Mouse (Mus musculus) liver, embryonic 11.5 days (tissue): ENCODE data around the gene Hist1h2ae. TPM values are rescaled to one million over a fixed set of nuclear protein-coding genes. Genes with fewer than 3 reads are reported as not detected.

Source experiments
- ATAC-seq: fragments of 200-750 bp; cut with Nextera tagmentation; replicated peaks from 2 replicates; pipeline ENCODE4 v1.8.0; 2017; ENCODE audit warnings: moderate number of reproducible peaks, mild to moderate bottlenecking, moderate TSS enrichment, moderate library complexity; ENCODE audit not compliant: low FRiP score
- DNase-seq: peaks from one replicate; pipeline ENCODE4 v3.0.0-alpha.2; 2017; ENCODE audit warnings: low spot score
- H3K27ac ChIP-seq: fragments of 300-500 bp; sonication (generic); 2 replicates; pipeline ENCODE4 v1.5.1; 2014; ENCODE audit warnings: mild to moderate bottlenecking, low read depth, low read length, control low read depth
- H3K27me3 ChIP-seq: fragments of 300-500 bp; sonication (generic); replicated peaks from 2 replicates; pipeline ENCODE4 v1.6.1; 2014; ENCODE audit warnings: low read length, mixed read lengths; ENCODE audit not compliant: control insufficient read depth, insufficient read depth
- H3K36me3 ChIP-seq: fragments of 300-500 bp; sonication (generic); 2 replicates; pipeline ENCODE4 v1.6.1; 2014; ENCODE audit warnings: mild to moderate bottlenecking, low read length, moderate library complexity, mixed read lengths; ENCODE audit not compliant: control insufficient read depth, insufficient read depth
- H3K4me1 ChIP-seq: fragments of 300-500 bp; sonication (generic); replicated peaks from 2 replicates; pipeline ENCODE4 v1.6.1; 2014; ENCODE audit warnings: low read length, mixed read lengths; ENCODE audit not compliant: control insufficient read depth, insufficient read depth
- H3K4me2 ChIP-seq: fragments of 300-500 bp; sonication (generic); 2 replicates; pipeline ENCODE4 v1.6.1; 2014; ENCODE audit warnings: mild to moderate bottlenecking, control low read depth, moderate library complexity
- H3K4me3 ChIP-seq: fragments of 300-500 bp; sonication (generic); 2 replicates; pipeline ENCODE4 v1.5.1; 2014; ENCODE audit warnings: low read depth, low read length, control low read depth
- H3K9ac ChIP-seq: fragments of 300-500 bp; sonication (generic); 2 replicates; pipeline ENCODE4 v1.6.1; 2014; ENCODE audit warnings: low read depth, low read length, control low read depth
- H3K9me3 ChIP-seq: fragments of 300-500 bp; sonication (generic); 2 replicates; pipeline ENCODE4 v1.6.1; 2016; ENCODE audit warnings: low read length, inconsistent platforms, mixed read lengths; ENCODE audit not compliant: control insufficient read depth
- WGBS: fragments of 180-500 bp; shearing (Covaris S2); extraction: QIAGEN DNeasy Blood & Tissue Kit; methylation state at CpG from one replicate; pipeline ENCODE4 v1.1.7; 2014; 5-methylcytosine and 5-hydroxymethylcytosine counted together
- microRNA-seq: library from miRNA; unstranded; fragments of <30 nt; microRNA quantifications from one replicate; pipeline ENCODE4, GENCODE M21; 2017; ENCODE audit warnings: borderline number of aligned reads
- polyA plus RNA-seq: library from polyadenylated mRNA; unstranded; fragments of >200 nt; fragmentation: Nextera tagmentation; extraction: Ambion mirVana; gene quantifications from 2 replicates; pipeline ENCODE4 v1.2.1, GENCODE M21; 2014

Gene Hist1h2ae
- polyA plus RNA-seq, 1 experiment from 2014 or later: 62.9 TPM

DNA sequence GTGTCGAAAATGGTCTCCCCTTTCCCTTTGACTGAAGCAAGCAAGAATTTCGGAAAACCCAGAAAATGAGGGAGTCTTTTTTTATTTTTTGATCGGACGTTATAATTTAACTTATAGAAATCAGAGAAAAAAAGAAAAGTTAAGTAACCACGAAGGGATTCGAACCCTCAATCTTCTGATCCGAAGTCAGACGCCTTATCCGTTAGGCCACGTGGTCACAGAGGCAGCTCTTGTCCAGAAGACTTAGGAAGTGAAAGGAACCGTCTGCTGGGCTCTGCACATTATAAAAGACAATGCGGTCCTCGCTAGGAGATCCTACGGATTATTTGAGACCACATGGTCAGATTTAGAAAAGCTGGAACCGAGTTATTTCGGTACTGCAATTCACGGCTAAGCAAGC lies 44.7 kb downstream of the Hist1h2ae start:
- Histone ChIP-seq H3K4me3 (peak overlapping the region; percentile 50), H3K9ac (peak overlapping the region; percentile 58), H3K4me2 (peak overlapping the region; percentile 71), H3K27ac (peak overlapping the region; percentile 11; the same call in 1 of the 2 replicates), H3K4me1 (peaks cover 15% of the 10 kb centered on the region), H3K27me3 (no peaks in the 10 kb centered on the region), H3K9me3 (no peaks in the 10 kb centered on the region), H3K36me3 (no peaks in the 10 kb centered on the region)
- under 1% methylated on average over 17 of the region's 17 CpGs for WGBS
- 0 out of 2 replicates have a peak, but pooled peaks have one; percentile 24 for ATAC-seq
- DNase-seq: peak; percentile 90

DNA sequence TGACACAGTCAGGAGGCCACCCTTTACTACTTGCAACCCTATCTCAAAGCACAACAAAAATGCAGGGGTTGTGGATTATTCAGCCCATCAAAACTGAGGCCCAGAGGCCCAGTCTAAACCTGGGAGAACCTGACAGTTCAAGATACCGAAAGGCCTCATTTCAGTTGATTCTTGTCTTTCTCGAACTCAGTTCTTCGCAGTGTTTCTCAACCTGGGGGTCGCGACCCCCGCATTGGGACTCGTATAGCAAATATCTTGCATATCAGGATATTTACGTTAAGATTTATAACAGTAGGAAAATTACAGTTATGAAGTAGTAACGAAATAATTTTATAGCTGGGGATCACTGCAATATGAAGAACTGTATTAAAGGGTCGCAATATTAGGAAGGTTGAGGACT lies 45.1 kb downstream of the Hist1h2ae start:
- WGBS: 2% methylated on average over 10 of the region's 10 CpGs

DNA sequence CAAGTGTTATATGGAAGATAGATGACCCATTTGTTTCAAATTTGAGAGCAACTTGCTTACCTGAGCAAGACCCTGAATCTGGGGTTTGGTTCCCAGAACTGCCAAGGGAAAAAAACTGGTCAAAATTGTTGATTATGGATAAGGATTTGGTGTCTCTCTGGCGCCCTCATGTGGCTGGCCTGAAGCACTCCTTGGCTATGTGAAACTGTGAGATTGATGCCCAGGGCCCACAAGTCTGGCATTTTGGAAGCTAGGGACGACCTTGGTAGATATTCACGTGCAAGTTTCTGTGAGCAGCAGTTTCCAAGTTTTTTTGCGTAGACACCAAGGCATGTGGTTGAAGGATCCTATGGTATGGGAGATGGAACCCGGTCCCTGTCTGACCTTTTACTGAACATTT lies 46.4 kb downstream of the Hist1h2ae start:
- WGBS: 8% methylated on average over 5 of the region's 5 CpGs
- Histone ChIP-seq H3K4me3 (no peak overlapping the region), H3K9ac (no peak overlapping the region), H3K27me3 (no peaks in the 10 kb centered on the region), H3K36me3 (no peaks in the 10 kb centered on the region), H3K9me3 (no peaks in the 10 kb centered on the region), H3K4me1 (peaks cover 25% of the 10 kb centered on the region), H3K27ac (no peak overlapping the region), H3K4me2 (peak overlapping the region; percentile 31)
- ATAC-seq: no peak
- DNase-seq: peak; percentile 78

More for the DNA sequence above, 45.1 kb downstream of the Hist1h2ae start:
- no peak for DNase-seq
- Histone ChIP-seq H3K4me2 (peak overlapping the region; percentile 71), H3K27ac (peak overlapping the region; percentile 2; the same call in 1 of the 2 replicates), H3K27me3 (no peaks in the 10 kb centered on the region), H3K9ac (peak overlapping the region; percentile 1), H3K4me1 (peaks cover 19% of the 10 kb centered on the region), H3K4me3 (peak overlapping the region; percentile 50), H3K9me3 (no peaks in the 10 kb centered on the region), H3K36me3 (no peaks in the 10 kb centered on the region)
- ATAC-seq: no peak

DNA sequence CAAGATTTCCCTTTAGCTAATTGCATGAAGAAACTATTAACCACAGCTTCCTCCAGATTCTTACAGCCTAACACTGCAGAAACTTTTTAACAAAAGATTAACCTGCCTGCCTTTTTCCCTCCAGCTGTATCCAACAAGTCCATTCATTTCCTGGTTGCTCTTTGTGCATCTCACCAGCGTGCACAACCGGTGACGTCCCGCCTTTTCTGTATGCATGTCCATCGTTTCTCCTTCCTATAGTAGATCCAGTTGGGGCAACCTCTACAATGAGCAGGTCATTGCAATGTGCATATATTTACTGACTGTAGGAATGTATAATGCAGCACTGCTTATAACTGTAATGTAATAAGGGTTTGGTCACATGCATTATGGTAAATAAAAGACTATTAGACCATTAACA lies 47.0 kb downstream of the Hist1h2ae start:
- ATAC-seq: no peak
- no peaks in the 10 kb centered on the region for H3K27me3 ChIP-seq
- WGBS: 44% methylated on average over 5 of the region's 5 CpGs
- peak overlapping the region; percentile 40; the same call in 1 of the 2 replicates for H3K4me2 ChIP-seq
- no peak for DNase-seq
- no peak overlapping the region for H3K4me3 ChIP-seq
- H3K9me3 ChIP-seq: no peaks in the 10 kb centered on the region
- H3K4me1 ChIP-seq: peaks cover 23% of the 10 kb centered on the region
- H3K9ac ChIP-seq: no peak overlapping the region
- H3K36me3 ChIP-seq: no peaks in the 10 kb centered on the region
- H3K27ac ChIP-seq: no peak overlapping the region

DNA sequence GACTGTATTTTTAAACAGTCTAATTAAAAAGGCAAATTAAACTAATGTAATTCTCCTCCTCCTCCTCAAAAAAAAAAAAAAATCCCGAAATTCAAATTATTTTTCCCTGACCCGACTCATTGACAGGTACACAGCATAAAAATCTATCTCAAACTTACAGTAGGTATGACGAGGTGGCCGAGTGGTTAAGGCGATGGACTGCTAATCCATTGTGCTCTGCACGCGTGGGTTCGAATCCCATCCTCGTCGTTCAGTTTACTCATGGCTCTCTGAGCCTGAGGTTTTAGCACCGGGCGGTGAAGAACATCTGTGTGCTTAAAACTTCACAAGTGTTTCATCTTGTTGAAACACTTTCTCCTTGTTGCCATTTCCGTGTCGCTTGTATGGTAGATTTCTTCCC lies 49.3 kb downstream of the Hist1h2ae start:
- no peaks in the 10 kb centered on the region for H3K9me3 ChIP-seq
- peak overlapping the region; percentile 92 for H3K4me2 ChIP-seq
- peaks cover 18% of the 10 kb centered on the region for H3K4me1 ChIP-seq
- DNase-seq (peak; percentile 72), ATAC-seq (peak; percentile 56)
- no peak overlapping the region for H3K27ac ChIP-seq
- H3K4me3 ChIP-seq: peak overlapping the region; percentile 31
- under 1% methylated on average over 14 of the region's 14 CpGs for WGBS
- no peaks in the 10 kb centered on the region for H3K27me3 ChIP-seq
- H3K36me3 ChIP-seq: no peaks in the 10 kb centered on the region
- H3K9ac ChIP-seq: no peak overlapping the region

Small RNA genes lying within 50 kb of the gene (microRNA-seq; reads per million reads assigned to microRNA genes)
- gene Gm44297: 4.2 reads per million, percentile 9 among the genes with 10 or more reads in this experiment
- 1.1 reads per million for gene Gm44359
- 1.8 reads per million for gene Gm44394

Other genes with a start within 250 kb of the Hist1h2ae start
- gene Zfp322a, start 202.0 kb downstream of the Hist1h2ae start, polyA plus RNA-seq: 36.4 and 37.0 TPM in 2 replicates
- gene Abt1, start 147.4 kb downstream of the Hist1h2ae start, polyA plus RNA-seq: 13.1 and 13.4 TPM in 2 replicates
- 1.8 and 2.2 TPM in 2 replicates for gene Btn1a1, start 105.3 kb downstream of the Hist1h2ae start, polyA plus RNA-seq
- gene Btn2a2, start 82.4 kb downstream of the Hist1h2ae start, polyA plus RNA-seq: 0.08 and 0.32 TPM in 2 replicates
- 3.3 and 4.3 TPM in 2 replicates for gene Hist1h4h, start 40.2 kb downstream of the Hist1h2ae start, polyA plus RNA-seq
- 1.1 and 5.1 TPM in 2 replicates for gene Hist1h2af, start 37.3 kb downstream of the Hist1h2ae start, polyA plus RNA-seq
- 5.2 TPM in 2 replicates for gene Hist1h3g, start 35.8 kb downstream of the Hist1h2ae start, polyA plus RNA-seq
- gene Hist1h2bh, start 27.8 kb downstream of the Hist1h2ae start, polyA plus RNA-seq: 1.6 and 1.7 TPM in 2 replicates
- 0.42 and 0.62 TPM in 2 replicates for gene Hist1h3f, start 27.2 kb downstream of the Hist1h2ae start, polyA plus RNA-seq
- 0.66 and 1.4 TPM in 2 replicates for gene Hist1h4f, start 19.6 kb downstream of the Hist1h2ae start, polyA plus RNA-seq
- 0.68 and 0.82 TPM in 2 replicates for gene Hist1h1d, start 18.0 kb downstream of the Hist1h2ae start, polyA plus RNA-seq
- 3.5 and 5.6 TPM in 2 replicates for gene Hist1h3e, start 8.9 kb downstream of the Hist1h2ae start, polyA plus RNA-seq
- 5.7 and 6.3 TPM in 2 replicates for gene Hist1h2bg, start 176 bp upstream of the Hist1h2ae start, polyA plus RNA-seq
- 1.8 TPM in 2 replicates for gene Hist1h2bf, start 3.0 kb upstream of the Hist1h2ae start, polyA plus RNA-seq
- gene Hist1h2ad, start 3.2 kb upstream of the Hist1h2ae start, polyA plus RNA-seq: 0.84 and 0.92 TPM in 2 replicates
- gene Hist1h3d, start 4.5 kb upstream of the Hist1h2ae start, polyA plus RNA-seq: 7.7 and 8.5 TPM in 2 replicates
- 92.8 and 99.3 TPM in 2 replicates for gene Hist1h4d, start 10.4 kb upstream of the Hist1h2ae start, polyA plus RNA-seq
- gene Hist1h2be, start 49.9 kb upstream of the Hist1h2ae start, polyA plus RNA-seq: 4.4 TPM in 2 replicates
- gene Hist1h1e, start 51.3 kb upstream of the Hist1h2ae start, polyA plus RNA-seq: 17.5 and 21.2 TPM in 2 replicates
- 0.79 and 1.5 TPM in 2 replicates for gene Hist1h2ac, start 112.7 kb upstream of the Hist1h2ae start, polyA plus RNA-seq
- 31.9 and 35.7 TPM in 2 replicates for gene Hist1h2bc, start 113.0 kb upstream of the Hist1h2ae start, polyA plus RNA-seq
- not detected in 2 replicates for gene Hist1h1t, start 124.6 kb upstream of the Hist1h2ae start, polyA plus RNA-seq
- 5.1 and 5.2 TPM in 2 replicates for gene Hist1h4c, start 127.2 kb upstream of the Hist1h2ae start, polyA plus RNA-seq
- gene Hfe, start 139.6 kb upstream of the Hist1h2ae start, polyA plus RNA-seq: 6.1 and 7.2 TPM in 2 replicates
- gene Hist1h1c, start 167.6 kb upstream of the Hist1h2ae start, polyA plus RNA-seq: 24.2 and 25.8 TPM in 2 replicates
- 6.1 and 6.7 TPM in 2 replicates for gene Hist1h3c, start 174.4 kb upstream of the Hist1h2ae start, polyA plus RNA-seq
- gene Hist1h2bb, start 175.5 kb upstream of the Hist1h2ae start, polyA plus RNA-seq: 3.1 and 4.6 TPM in 2 replicates
- 38.5 and 42.1 TPM in 2 replicates for gene Hist1h2ab, start 179.9 kb upstream of the Hist1h2ae start, polyA plus RNA-seq
- 5.5 and 8.3 TPM in 2 replicates for gene Hist1h3b, start 181.0 kb upstream of the Hist1h2ae start, polyA plus RNA-seq
- gene Hist1h4b, start 185.8 kb upstream of the Hist1h2ae start, polyA plus RNA-seq: 4.0 TPM in 2 replicates
- 0.57 TPM in 1 of 2 replicates, not detected in the other for gene Hist1h4a, start 190.0 kb upstream of the Hist1h2ae start, polyA plus RNA-seq
- gene Hist1h3a, start 191.2 kb upstream of the Hist1h2ae start, polyA plus RNA-seq: 4.2 and 8.8 TPM in 2 replicates
- 2.8 and 3.9 TPM in 2 replicates for gene Hist1h1a, start 192.4 kb upstream of the Hist1h2ae start, polyA plus RNA-seq
- not detected in 2 replicates for gene Trim38, start 198.7 kb upstream of the Hist1h2ae start, polyA plus RNA-seq
- gene Slc17a2, start 235.8 kb upstream of the Hist1h2ae start, polyA plus RNA-seq: 0.26 and 0.56 TPM in 2 replicates